Mouse (Mus musculus): ENCODE results near the gene Ninj1. TPM values are rescaled to one million over a fixed set of nuclear protein-coding genes. Genes with fewer than 3 reads are reported as not detected.

Gene Ninj1
- polyA plus RNA-seq, 1 experiment from 2014 or later, result 24.6 TPM

GRCm38 (mm10) chr13:49243492-49243891 is 56.2 kb downstream of the Ninj1 start:
- Histone ChIP-seq H3K9ac (no peak overlapping the region), H3K4me1 (replicated peaks) (peaks cover 12% of the 10 kb centered on the region), H3K27ac (replicated peaks) (no peak overlapping the region), H3K36me3 (no peaks in the 10 kb centered on the region), H3K27me3 (peaks cover 29% of the 10 kb centered on the region), H3K9me3 (no peaks in the 10 kb centered on the region), H3K4me2 (no peak overlapping the region), H3K4me3 (no peak overlapping the region)
- 100% methylated on average over 2 of the region's 2 CpGs for WGBS
- no peak for ATAC-seq (ENCODE audit: low read depth)

GRCm38 (mm10) chr13:49245251-49245650 is 58.0 kb downstream of the Ninj1 start:
- Histone ChIP-seq H3K27ac (replicated peaks) (no peak overlapping the region), H3K4me3 (no peak overlapping the region), H3K27me3 (peaks cover 43% of the 10 kb centered on the region), H3K9ac (no peak overlapping the region), H3K9me3 (no peaks in the 10 kb centered on the region), H3K4me2 (no peak overlapping the region), H3K36me3 (no peaks in the 10 kb centered on the region), H3K4me1 (replicated peaks) (peaks cover 12% of the 10 kb centered on the region)
- no peak for ATAC-seq (ENCODE audit: low read depth)
- WGBS, result 59% methylated on average over 4 of the region's 4 CpGs

Other genes with a start within 250 kb of the Ninj1 start
- gene Fam120a, start 219.5 kb upstream of the Ninj1 start, polyA plus RNA-seq (2015; fragmentation: Nextera tagmentation; extraction: Ambion mirVana), result 13.2 and 13.7 TPM in 2 replicates
- gene Wnk2, start 39.5 kb upstream of the Ninj1 start, polyA plus RNA-seq (2015; fragmentation: Nextera tagmentation; extraction: Ambion mirVana), result 17.2 and 17.9 TPM in 2 replicates
- 35.3 and 47.8 TPM in 2 replicates for gene Card19, start 28.6 kb downstream of the Ninj1 start, polyA plus RNA-seq (2015; fragmentation: Nextera tagmentation; extraction: Ambion mirVana)
- 0.55 and 1.1 TPM in 2 replicates for gene Susd3, start 61.2 kb downstream of the Ninj1 start, polyA plus RNA-seq (2015; fragmentation: Nextera tagmentation; extraction: Ambion mirVana)
- gene Fgd3, start 132.8 kb downstream of the Ninj1 start, polyA plus RNA-seq (2015; fragmentation: Nextera tagmentation; extraction: Ambion mirVana), result 3.1 and 3.8 TPM in 2 replicates
- gene Bicd2, start 154.1 kb downstream of the Ninj1 start, polyA plus RNA-seq (2015; fragmentation: Nextera tagmentation; extraction: Ambion mirVana), result 35.4 and 35.9 TPM in 2 replicates
- 12.5 and 13.4 TPM in 2 replicates for gene Ippk, start 233.8 kb downstream of the Ninj1 start, polyA plus RNA-seq (2015; fragmentation: Nextera tagmentation; extraction: Ambion mirVana)